Mouse (Mus musculus) lung, embryonic 14.5 days (tissue): ENCODE results near the gene Wfdc5. TPM values are rescaled to one million over a fixed set of nuclear protein-coding genes. Genes with fewer than 3 reads are reported as not detected.

Experiments
- ATAC-seq: fragments of 200-750 bp; cut with Nextera tagmentation; 2 replicates; pipeline ENCODE4 v1.8.0; 2017; ENCODE audit warnings: mild to moderate bottlenecking, moderate TSS enrichment, moderate library complexity; ENCODE audit not compliant: insufficient read depth
- DNase-seq: peaks from one replicate; pipeline ENCODE4 v3.0.0-alpha.2; 2015
- H3K27ac ChIP-seq: fragments of 300-500 bp; sonication (generic); 2 replicates; pipeline ENCODE4 v1.5.1; 2014; ENCODE audit warnings: low read depth, mild to moderate bottlenecking, moderate library complexity
- H3K27me3 ChIP-seq: fragments of 300-500 bp; sonication (generic); 2 replicates; pipeline ENCODE4 v1.6.1; 2014; ENCODE audit warnings: low read length, control low read depth; ENCODE audit not compliant: insufficient read depth
- H3K36me3 ChIP-seq: fragments of 300-500 bp; sonication (generic); 2 replicates; pipeline ENCODE4 v1.6.1; 2014; ENCODE audit warnings: control low read depth; ENCODE audit not compliant: insufficient read depth
- H3K4me1 ChIP-seq: fragments of 300-500 bp; sonication (generic); 2 replicates; pipeline ENCODE4 v1.6.1; 2014; ENCODE audit warnings: antibody characterized with exemption, control low read depth; ENCODE audit not compliant: insufficient read depth
- H3K4me2 ChIP-seq: fragments of 300-500 bp; sonication (generic); 2 replicates; pipeline ENCODE4 v1.6.1; 2014; ENCODE audit warnings: mild to moderate bottlenecking
- H3K4me3 ChIP-seq: fragments of 300-500 bp; sonication (generic); 2 replicates; pipeline ENCODE4 v1.5.1; 2014; ENCODE audit warnings: low read depth, low read length
- H3K9ac ChIP-seq: fragments of 300-500 bp; sonication (generic); 2 replicates; pipeline ENCODE4 v1.6.1; 2014
- H3K9me3 ChIP-seq: fragments of 300-500 bp; sonication (generic); 2 replicates; pipeline ENCODE4 v1.6.1; 2016; ENCODE audit warnings: low read depth, low read length, control low read depth
- CTCF ChIP-seq: IDR thresholded peaks from 2 replicates; pipeline ENCODE4 v1.5.1; 2016; ENCODE audit warnings: antibody characterized with exemption, low read depth
- WGBS: fragments of 180-500 bp; shearing (Covaris S2); extraction: QIAGEN DNeasy Blood & Tissue Kit; methylation state at CpG from one replicate; pipeline ENCODE4 v1.1.7; 2014; 5-methylcytosine and 5-hydroxymethylcytosine counted together
- polyA plus RNA-seq: library from polyadenylated mRNA; unstranded; fragments of >200 nt; fragmentation: Nextera tagmentation; extraction: Ambion mirVana; gene quantifications from 2 replicates; pipeline ENCODE4 v1.2.1, GENCODE M21; 2014

The Wfdc5 gene
- polyA plus RNA-seq, 1 experiment from 2014 or later, result not detected

DNA sequence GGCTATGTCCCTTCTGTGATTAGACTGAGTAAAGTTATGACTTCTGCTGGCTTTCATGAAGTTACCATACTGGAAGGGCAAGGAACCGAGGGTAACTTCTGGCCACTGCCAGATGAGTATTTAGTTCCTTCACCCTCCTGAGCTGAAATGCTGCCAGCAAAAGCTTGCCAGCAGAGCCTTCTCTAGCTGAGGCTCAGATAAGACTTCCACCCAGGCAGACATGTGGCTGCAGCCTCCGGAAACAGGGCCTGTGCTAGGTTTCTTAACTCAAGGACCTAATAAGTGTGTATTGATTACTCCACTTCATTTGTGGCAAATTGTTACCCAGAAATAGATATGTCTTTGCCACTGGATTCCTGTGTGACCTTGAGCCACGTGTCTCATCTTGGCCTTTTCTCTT, 9.1 kb downstream of the Wfdc5 start:
- 56% methylated on average over 3 of the region's 3 CpGs for WGBS
- no peak overlapping the region for H3K4me2 ChIP-seq
- peaks cover 40% of the 10 kb centered on the region for H3K27me3 ChIP-seq
- no peaks in the 10 kb centered on the region for H3K9me3 ChIP-seq
- no peak for ATAC-seq
- no peak for TF ChIP-seq CTCF
- H3K4me1 ChIP-seq, result no peaks in the 10 kb centered on the region
- DNase-seq, result no peak
- H3K4me3 ChIP-seq, result no peak overlapping the region
- no peaks in the 10 kb centered on the region for H3K36me3 ChIP-seq
- no peak overlapping the region for H3K9ac ChIP-seq
- no peak overlapping the region for H3K27ac ChIP-seq

DNA sequence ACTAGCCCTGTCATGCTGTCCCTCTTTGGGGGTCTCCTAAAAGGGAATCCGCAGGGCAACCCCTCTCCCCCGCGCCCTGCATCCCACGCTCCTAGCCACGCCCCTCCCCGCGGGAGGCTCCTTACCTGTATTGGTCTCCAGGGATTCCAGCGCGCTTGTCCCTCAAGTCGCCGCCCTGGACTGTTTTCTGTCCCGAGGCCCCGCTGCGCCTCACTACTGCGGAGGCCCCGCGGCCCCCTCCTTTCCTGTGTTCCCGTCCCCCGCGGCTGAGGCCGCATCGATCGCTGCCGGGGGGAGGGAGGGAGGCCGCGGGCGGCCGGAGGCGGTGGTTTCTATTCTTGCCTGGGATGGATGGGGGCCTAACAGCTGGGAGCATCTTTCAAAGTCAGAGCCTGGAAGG, 11.6 kb downstream of the Wfdc5 start, which contains the start of gene Kcns1:
Kcns1 (minus strand) TSS at position 212 of the 400 bp plus-strand sequence.
- H3K4me3 ChIP-seq, result peak within 1 kb of the TSS; percentile 24
- ATAC-seq (no peak), DNase-seq (no peak)
- H3K9me3 ChIP-seq, result no peaks in the 10 kb centered on the region
- H3K9ac ChIP-seq, result no peak within 1 kb of the TSS
- H3K36me3 ChIP-seq, result no peaks in the 10 kb centered on the region
- no peak within 1 kb of the TSS for H3K27ac ChIP-seq
- peak within 1 kb of the TSS; percentile 58 for H3K4me2 ChIP-seq
- peaks cover 64% of the 10 kb centered on the region for H3K27me3 ChIP-seq
- WGBS, result under 1% methylated on average over 29 of the region's 29 CpGs
- H3K4me1 ChIP-seq, result no peaks in the 10 kb centered on the region
- TF ChIP-seq CTCF, result no peak

DNA sequence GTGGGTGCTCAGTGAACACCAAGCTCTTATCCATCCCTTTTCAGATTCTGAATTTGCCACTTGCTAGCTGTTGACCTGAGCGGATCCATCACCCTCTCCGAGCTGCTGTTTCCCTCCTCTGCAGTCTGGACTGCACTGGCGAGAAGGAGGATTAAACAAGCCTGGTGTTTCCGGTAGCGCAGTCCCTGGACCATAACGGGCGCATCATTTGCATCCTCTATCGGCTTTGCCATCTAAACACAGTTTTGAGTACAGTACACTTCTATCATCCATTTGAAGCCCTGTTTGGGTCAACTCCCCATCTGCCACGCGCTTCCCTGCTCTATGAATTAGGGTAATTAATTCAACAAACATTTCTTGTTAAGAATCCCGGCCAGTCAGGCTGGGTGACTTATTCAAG, 12.2 kb downstream of the Wfdc5 start:
- TF ChIP-seq CTCF, result no peak
- Histone ChIP-seq H3K9ac (no peak overlapping the region), H3K27me3 (peaks cover 65% of the 10 kb centered on the region), H3K4me2 (no peak overlapping the region; the same call in 1 of the 2 replicates), H3K36me3 (no peaks in the 10 kb centered on the region), H3K9me3 (no peaks in the 10 kb centered on the region), H3K4me3 (no peak overlapping the region), H3K27ac (no peak overlapping the region), H3K4me1 (no peaks in the 10 kb centered on the region)
- 5% methylated on average over 11 of the region's 11 CpGs for WGBS
- no peak for ATAC-seq
- peak; percentile 12 for DNase-seq

DNA sequence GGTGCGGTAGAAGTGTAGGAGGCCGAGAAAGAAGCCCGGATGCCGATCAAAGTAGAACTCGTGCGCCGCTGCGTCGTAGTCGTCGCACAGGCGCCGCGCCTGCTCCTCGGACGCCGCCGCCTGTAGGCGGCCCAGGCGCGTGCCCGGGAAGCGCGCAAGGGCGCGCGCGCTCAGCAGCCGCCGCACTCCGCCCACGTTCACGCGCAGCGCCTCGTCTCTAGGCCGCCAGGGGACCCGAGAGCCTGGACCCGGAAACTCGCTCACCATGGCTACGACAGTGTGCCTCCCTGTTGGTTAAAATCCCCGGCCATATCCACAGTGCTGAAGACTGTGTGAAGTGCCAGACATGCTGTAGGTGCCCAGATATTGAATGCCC, 14.0 kb downstream of the Wfdc5 start:
- Histone ChIP-seq H3K9ac (no peak overlapping the region), H3K27ac (no peak overlapping the region), H3K27me3 (peaks cover 65% of the 10 kb centered on the region), H3K4me3 (peak overlapping the region; percentile 35), H3K4me1 (no peaks in the 10 kb centered on the region), H3K36me3 (no peaks in the 10 kb centered on the region), H3K4me2 (peak overlapping the region; percentile 62), H3K9me3 (no peaks in the 10 kb centered on the region)
- WGBS, result 9% methylated on average over 42 of the region's 42 CpGs
- ATAC-seq, result peak; percentile 44; the same call in 1 of the 2 replicates
- peak; percentile 46 for DNase-seq
- TF ChIP-seq CTCF, result peak; percentile 25; the same call in 1 of the 2 replicates

DNA sequence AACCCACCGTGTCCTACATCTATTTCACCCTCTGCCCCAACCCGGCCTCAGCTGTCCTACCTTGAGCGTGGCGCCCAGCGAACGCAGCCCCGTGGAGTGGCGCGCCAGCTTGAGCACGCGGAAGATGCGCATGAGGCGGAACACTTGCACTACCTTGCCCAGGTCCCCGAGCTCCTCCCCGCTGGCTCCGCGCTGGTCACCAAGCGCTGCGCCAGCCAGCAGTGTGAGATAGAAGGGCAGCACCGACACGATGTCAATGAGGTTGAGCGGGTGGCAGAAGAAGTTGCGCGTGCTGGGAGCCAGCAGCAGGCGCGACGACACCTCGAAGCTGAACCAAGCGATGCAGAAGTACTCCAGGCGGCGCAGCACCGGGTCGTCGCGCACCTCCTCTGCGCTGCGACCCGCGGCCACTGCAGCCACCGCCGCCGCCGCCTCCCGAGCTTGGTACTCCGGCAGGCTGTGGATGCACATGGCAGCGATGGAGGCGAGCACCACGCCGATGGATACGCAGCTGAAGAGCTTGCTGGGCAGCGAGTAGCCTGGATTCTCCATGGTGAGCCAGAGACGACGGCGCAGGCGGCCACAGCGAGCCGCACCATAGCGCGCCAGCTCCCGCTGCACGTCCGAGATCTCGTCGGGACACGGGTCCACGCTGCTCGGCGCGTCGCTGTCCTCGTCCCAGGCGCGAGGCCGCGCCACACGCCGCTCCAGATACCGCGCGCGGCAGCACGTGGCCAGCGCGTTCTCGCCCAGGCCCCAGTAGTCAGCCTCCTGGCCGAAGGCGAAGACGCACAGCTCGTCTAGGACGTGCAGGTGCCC, 14.6 kb downstream of the Wfdc5 start:
- ATAC-seq, result peak; percentile 42; the same call in 1 of the 2 replicates
- DNase-seq, result peak; percentile 20
- WGBS, result 12% methylated on average over 86 of the region's 90 CpGs
- no peak overlapping the region for H3K9ac ChIP-seq
- no peaks in the 10 kb centered on the region for H3K36me3 ChIP-seq
- H3K4me3 ChIP-seq, result peak overlapping the region; percentile 35
- H3K4me1 ChIP-seq, result no peaks in the 10 kb centered on the region
- peak overlapping the region; percentile 62 for H3K4me2 ChIP-seq
- no peak for TF ChIP-seq CTCF
- peaks cover 62% of the 10 kb centered on the region for H3K27me3 ChIP-seq
- no peak overlapping the region for H3K27ac ChIP-seq
- H3K9me3 ChIP-seq, result no peaks in the 10 kb centered on the region

DNA sequence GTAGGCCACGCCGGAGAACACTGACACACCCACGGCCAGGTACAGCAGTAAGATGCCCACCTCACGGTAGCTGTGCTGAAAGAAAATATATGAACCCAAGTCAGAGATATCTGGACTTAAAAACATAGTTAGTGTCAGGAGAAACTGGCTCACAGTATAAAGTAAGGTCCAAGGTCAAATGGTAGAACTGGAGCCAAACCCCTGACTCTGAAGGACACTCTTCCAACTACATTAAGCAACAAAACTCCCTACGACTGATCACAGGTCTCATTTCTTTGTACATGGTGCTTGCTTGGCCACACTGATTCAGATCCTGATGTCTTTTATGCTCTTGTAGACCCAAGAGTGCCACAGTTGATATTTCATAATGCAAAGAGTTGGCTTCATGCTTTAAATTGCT, 17.6 kb downstream of the Wfdc5 start:
- ATAC-seq (no peak), DNase-seq (no peak)
- TF ChIP-seq CTCF, result no peak
- Histone ChIP-seq H3K36me3 (no peaks in the 10 kb centered on the region), H3K4me1 (no peaks in the 10 kb centered on the region), H3K9ac (no peak overlapping the region), H3K4me2 (no peak overlapping the region), H3K27ac (no peak overlapping the region), H3K4me3 (no peak overlapping the region), H3K27me3 (peaks cover 41% of the 10 kb centered on the region), H3K9me3 (no peaks in the 10 kb centered on the region)
- WGBS, result 85% methylated on average over 5 of the region's 5 CpGs

DNA sequence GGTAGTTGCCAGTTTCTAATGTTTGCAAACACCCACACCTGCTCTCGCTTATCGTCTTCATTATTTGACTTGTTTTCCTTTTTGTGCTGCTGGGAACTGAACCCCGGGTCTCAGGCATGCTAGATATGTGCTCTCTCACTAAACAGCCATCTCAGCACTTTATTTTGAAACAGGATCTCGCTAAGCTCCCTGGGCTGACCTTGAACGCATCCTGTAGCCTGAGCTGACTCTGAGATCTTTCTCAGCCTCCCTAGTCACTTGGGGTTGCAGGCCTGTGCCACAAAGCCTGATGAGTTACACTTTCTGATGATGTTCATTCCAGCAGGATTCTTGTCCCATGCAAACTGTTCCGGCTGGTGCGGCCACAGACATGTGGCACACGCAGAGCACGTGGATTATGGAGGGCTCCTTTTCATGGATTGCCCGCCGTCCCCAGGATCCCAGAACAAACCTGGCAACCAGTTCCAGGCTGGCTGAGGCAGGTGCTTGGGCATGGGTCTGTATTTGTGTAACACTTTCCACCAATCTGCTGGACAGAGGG, 21.0 kb downstream of the Wfdc5 start:
- ATAC-seq (no peak), DNase-seq (no peak)
- Histone ChIP-seq H3K27me3 (peaks cover 9% of the 10 kb centered on the region; the same call in 1 of the 2 replicates), H3K4me2 (no peak overlapping the region), H3K4me3 (no peak overlapping the region), H3K4me1 (no peaks in the 10 kb centered on the region), H3K9me3 (no peaks in the 10 kb centered on the region), H3K36me3 (no peaks in the 10 kb centered on the region), H3K9ac (no peak overlapping the region), H3K27ac (no peak overlapping the region)
- no peak for TF ChIP-seq CTCF
- WGBS, result 67% methylated on average over 11 of the region's 11 CpGs
